Mouse (Mus musculus) layer of hippocampus, adult 2 months (tissue): Measurements from ENCODE around the gene Pakap. TPM values are rescaled to one million over a fixed set of nuclear protein-coding genes. Genes with fewer than 3 reads are reported as not detected.

Source experiments
- DNase-seq, 2 experiments: peaks; one replicate each; pipeline ENCODE4 v3.0.0; 2022; ENCODE audit warnings: low spot score in 2 of 2
- H3K27ac ChIP-seq: fragments of 200-600 bp; 2 replicates; pipeline ENCODE4 v1.8.1; 2022
- H3K4me3 ChIP-seq: fragments of 200-600 bp; 2 replicates; pipeline ENCODE4 v1.8.1; 2022; ENCODE audit warnings: mild to moderate bottlenecking
- CTCF ChIP-seq: fragments of 200-600 bp; conservative IDR thresholded peaks from 2 replicates; pipeline ENCODE4 v1.8.1; 2022; ENCODE audit warnings: antibody characterized with exemption, mild to moderate bottlenecking, moderate library complexity
- total RNA-seq, 2 experiments: library from RNA; stranded (reverse); gene quantifications; 2 replicates each; pipeline ENCODE4 v1.2.3; 2021

Gene Pakap
- total RNA-seq, 2 experiments from 2014 or later: 18.6 to 25.8 TPM

DNA sequence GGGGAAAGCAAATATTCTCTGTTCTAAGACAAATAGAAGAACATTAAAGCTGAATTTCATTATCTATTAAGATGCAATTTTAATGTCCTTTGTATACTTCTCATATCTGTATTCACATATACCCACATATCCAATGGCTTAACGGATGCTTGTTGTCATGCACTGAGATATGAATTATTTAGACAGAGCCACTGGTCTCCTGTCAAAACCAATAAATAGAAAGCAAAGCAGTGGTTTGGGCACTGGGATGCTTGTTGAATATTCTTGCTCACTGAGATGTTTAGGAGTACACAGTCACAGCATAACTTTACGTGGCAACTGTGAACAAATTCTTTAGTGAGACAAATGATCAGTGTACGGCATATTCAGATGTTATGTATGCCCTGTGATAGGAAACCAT is 73.0 kb downstream of the Pakap start:
- Histone ChIP-seq H3K27ac (no peak overlapping the region), H3K4me3 (no peak overlapping the region)
- DNase-seq: no peak
- no peak for TF ChIP-seq CTCF

GRCm38 (mm10) chr4:57650994-57651393 is 83.0 kb downstream of the Pakap start:
- Histone ChIP-seq H3K4me3 (no peak overlapping the region), H3K27ac (peak overlapping the region; percentile 58; the same call in 1 of the 2 replicates)
- no peak for DNase-seq
- no peak for TF ChIP-seq CTCF

GRCm38 (mm10) chr4:57651547-57651946 is 83.6 kb downstream of the Pakap start:
- TF ChIP-seq CTCF: no peak
- Histone ChIP-seq H3K4me3 (no peak overlapping the region), H3K27ac (peak overlapping the region; percentile 58)
- no peak for DNase-seq

DNA sequence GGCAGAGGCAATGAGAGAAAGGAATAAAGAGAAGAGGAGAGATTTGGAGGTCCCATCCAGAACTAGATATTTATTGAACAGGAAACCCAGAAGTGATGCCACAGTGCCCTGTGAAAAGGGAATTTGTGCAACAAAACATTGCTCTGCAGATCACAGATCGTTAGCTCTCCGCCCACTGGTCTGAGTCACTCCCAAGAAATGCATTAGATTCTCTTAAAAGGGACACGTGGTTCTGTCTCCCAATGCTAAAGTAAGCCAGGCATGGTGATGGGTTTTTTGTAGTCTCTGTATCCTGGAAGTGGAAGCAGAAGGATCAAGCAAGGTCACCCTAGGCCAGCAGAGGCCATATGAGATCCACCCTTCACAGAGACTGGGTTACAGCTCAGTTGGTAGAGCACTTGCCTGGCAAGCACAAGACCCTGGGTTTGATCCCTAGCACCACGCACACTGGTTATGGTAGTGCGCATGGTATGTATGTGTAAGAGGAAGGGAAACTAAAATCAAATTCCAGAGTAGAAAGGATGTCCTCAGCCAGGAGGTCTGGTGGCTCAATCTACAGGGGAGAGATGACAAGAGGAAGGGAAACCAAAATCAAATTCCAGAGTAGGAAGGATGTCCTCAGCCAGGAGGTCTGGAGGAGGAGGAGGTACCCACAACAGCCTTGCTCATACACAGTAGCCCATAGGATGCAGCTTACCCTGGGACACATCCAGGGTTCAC is 84.4 kb downstream of the Pakap start:
- no peak overlapping the region for H3K4me3 ChIP-seq
- TF ChIP-seq CTCF: no peak
- DNase-seq: no peak
- H3K27ac ChIP-seq: peak overlapping the region; percentile 58; the same call in 1 of the 2 replicates

- peak overlapping the region; percentile 82 for H3K27ac ChIP-seq
- no peak for DNase-seq
- H3K4me3 ChIP-seq: no peak overlapping the region
- no peak for TF ChIP-seq CTCF
These were observed 88.0 kb downstream of the Pakap start for GRCm38 (mm10) chr4:57655966-57656365.

DNA sequence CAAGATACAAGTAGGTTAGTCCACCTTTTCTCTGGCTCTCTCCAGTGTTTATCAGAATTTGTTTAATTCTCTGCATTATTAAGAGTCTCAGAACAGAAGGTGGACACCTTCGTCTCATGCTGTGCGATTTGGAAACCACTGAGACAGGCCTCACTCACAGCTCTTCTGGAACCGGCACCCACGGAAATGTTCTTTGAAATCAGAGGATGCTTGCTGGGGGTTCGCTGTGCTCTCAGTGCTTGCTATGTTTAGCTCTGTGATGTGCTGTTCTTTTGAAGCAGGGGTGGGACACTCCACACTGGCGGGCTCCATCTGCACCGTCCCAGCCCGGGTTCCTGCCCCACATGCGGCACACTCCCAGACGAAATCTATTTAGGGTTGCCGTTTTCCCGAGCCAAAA is 88.4 kb downstream of the Pakap start:
- peak; percentile 53 to 64 for DNase-seq
- Histone ChIP-seq H3K4me3 (no peak overlapping the region), H3K27ac (peak overlapping the region; percentile 82)
- no peak for TF ChIP-seq CTCF

DNA sequence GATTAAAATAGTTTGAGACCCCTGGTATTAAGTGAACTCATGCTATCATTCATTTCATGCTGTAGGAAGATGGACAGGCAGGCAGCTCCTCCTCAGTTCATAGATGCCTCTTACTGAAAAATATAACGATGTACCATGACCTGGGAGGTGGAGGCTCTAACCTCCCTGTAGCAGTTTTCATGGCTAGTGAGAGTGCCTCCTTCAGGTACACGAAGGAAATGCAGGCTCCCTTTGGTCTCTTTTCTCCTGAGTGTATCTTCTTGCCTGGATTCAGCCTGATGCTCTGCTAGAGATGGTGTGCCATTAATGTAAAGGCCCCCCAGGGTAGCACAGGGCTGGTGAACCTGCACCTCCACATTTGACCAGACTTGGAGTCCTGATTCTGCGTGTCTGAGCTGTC is 88.9 kb downstream of the Pakap start:
- no peak for DNase-seq
- no peak overlapping the region for H3K4me3 ChIP-seq
- H3K27ac ChIP-seq: peak overlapping the region; percentile 82
- TF ChIP-seq CTCF: peak; percentile 62

- Histone ChIP-seq H3K4me3 (no peak overlapping the region), H3K27ac (no peak overlapping the region; the same call in 1 of the 2 replicates)
- DNase-seq: no peak
- no peak for TF ChIP-seq CTCF
These were observed 92.5 kb downstream of the Pakap start for GRCm38 (mm10) chr4:57660470-57660869.

GRCm38 (mm10) chr4:57666101-57666500 is 98.1 kb downstream of the Pakap start:
- no peak; the same call in 1 of the 2 replicates for TF ChIP-seq CTCF
- H3K27ac ChIP-seq: no peak overlapping the region
- H3K4me3 ChIP-seq: no peak overlapping the region
- DNase-seq: no peak

- TF ChIP-seq CTCF: peak; percentile 91
- peak in 1 of 2 experiments; percentile 31 for DNase-seq
These were observed 103.0 kb downstream of the Pakap start for GRCm38 (mm10) chr4:57670813-57671469.

DNA sequence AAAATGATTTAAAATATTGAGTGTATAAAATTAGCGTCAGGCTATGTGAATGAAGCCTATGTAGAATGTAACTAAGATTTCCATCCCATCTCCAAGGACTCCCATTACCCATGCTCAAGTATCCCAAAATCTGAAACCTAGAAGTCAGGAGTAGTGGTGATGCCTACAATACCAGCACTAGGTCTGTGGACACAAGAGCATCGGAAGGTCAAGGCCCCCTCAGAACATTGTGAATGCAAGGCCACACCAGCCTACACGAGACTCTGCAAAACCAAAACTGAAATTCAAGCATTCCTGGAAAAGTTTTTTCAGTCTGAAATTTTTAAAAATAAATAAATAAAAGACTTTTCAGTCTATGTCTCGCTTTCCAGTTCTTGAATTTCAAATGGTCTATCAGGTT is 104.6 kb downstream of the Pakap start:
- no peak overlapping the region for H3K27ac ChIP-seq
- TF ChIP-seq CTCF: no peak
- H3K4me3 ChIP-seq: no peak overlapping the region
- no peak for DNase-seq

More at GRCm38 (mm10) chr4:57670813-57671469, 103.0 kb downstream of the Pakap start:
- H3K4me3 ChIP-seq: no peak overlapping the region
- no peak overlapping the region for H3K27ac ChIP-seq

GRCm38 (mm10) chr4:57672996-57673906 is 105.3 kb downstream of the Pakap start:
- Histone ChIP-seq H3K27ac (peak overlapping the region; percentile 53), H3K4me3 (peak overlapping the region; percentile 40; the same call in 1 of the 2 replicates)
- TF ChIP-seq CTCF: peak; percentile 97
- DNase-seq: peak; percentile 81 to 92

GRCm38 (mm10) chr4:57674351-57674750 is 106.4 kb downstream of the Pakap start:
- Histone ChIP-seq H3K27ac (peak overlapping the region; percentile 53; the same call in 1 of the 2 replicates), H3K4me3 (no peak overlapping the region)
- TF ChIP-seq CTCF: no peak
- no peak for DNase-seq
